Mouse (Mus musculus): ENCODE data around the gene Pxk.

The Pxk gene

GRCm38 (mm10) chr14:8192727-8193126 lies 94.7 kb downstream of the Pxk start:
- no peak for DNase-seq (ENCODE audit: low spot score in 2 of 2)

DNA sequence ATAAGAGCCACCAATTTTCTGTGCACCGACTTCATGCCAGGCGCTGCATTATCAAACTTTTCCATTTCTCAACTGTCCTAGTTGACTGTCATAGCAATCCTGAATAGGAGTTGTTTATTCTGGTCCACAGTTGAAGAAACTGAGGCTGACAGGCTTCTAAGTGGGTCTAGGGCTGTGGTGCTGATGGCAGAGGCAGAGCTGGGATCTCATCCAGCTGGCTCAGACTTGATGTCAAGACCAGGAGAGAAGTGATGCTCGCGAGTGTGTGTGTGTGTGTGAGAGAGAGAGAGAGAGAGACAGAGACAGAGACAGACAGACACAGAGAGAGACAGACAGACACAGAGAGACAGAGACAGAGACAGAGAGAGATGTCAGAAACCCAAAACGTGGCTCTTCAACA lies 102.8 kb downstream of the Pxk start:
- DNase-seq (ENCODE audit: low spot score in 2 of 2): no peak

GRCm38 (mm10) chr14:8201715-8202114 lies 103.7 kb downstream of the Pxk start:
- DNase-seq (ENCODE audit: low spot score in 2 of 2): no peak

DNA sequence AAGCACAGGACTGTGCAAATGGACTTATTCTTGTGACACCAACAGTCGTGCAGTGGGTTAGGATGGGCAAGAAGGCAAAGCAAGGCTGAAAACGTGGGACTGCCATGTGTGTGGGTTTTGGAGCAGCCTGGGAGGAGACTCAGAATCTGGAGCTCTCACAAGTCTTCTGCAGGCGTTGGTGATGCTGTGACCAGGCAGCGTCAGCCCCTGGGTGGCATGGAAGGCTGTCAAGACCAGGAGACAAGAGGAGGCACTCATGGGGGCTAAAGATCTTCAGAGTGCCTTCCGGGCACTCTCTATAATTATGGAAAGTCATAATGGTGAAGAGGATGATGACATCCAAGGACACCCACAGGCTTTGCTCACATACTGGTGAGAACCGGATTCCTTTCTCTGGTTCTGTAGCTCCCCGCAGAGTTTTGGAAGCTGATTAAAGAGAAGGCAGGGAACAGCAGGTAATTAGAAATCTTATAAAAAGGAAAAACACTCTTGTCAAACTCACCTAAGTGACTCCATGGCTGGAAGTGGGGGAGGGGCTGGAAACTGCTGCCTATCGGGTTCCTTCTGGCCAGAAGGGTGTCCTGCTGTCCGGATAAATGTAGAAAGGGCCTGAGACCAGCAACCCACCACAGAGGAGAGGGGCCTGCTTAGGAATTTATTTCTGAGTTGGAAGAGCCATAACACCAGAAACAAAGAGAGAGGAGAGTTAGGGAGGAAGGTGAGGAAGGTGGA lies 108.3 kb downstream of the Pxk start:
- DNase-seq (ENCODE audit: low spot score in 2 of 2): no peak

GRCm38 (mm10) chr14:8207105-8207504 lies 109.1 kb downstream of the Pxk start:
- DNase-seq (ENCODE audit: low spot score in 2 of 2): no peak

DNA sequence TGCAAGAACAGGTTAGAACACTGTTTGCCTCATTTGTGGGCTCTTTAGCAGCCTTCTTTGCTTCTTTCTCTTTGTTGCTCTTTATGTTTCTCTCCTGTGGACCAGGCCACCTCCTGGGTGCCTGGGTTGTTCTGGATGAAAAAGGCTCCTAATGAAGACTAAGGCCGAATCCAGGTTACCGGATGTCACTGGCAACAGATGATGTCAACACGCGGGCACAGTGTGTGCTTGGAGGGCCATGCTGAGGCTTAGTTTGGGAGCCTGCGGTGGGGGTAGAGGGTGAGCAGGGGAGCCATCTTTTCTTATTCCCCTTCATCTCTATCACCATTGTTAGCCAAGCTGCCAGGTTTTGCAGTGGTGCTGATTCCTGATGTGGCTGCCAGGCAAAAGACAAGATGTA lies 109.5 kb downstream of the Pxk start:
- DNase-seq (ENCODE audit: low spot score in 2 of 2): no peak

DNA sequence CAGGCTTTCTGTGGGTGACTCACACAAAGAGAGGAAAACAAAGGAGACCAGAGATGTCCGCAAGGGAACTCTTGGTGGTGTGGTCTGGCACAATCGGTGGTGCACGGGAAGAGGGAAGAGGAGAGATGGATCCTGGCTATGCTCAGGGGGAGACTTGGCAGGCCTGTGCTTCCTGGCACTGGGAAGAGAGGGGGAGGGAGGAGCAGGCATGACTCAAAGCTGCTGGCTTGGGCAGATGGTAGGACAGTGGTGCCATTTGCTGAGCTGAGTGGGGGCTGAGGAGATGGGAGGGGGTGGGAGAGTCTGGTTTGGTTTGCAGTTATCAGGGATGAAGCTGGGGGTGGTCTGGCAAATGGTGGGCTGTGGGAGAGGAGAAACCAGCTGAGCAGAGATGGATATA lies 110.9 kb downstream of the Pxk start:
- no peak for DNase-seq (ENCODE audit: low spot score in 2 of 2)

- no peak for DNase-seq (ENCODE audit: low spot score in 2 of 2)
These were observed 111.9 kb downstream of the Pxk start for GRCm38 (mm10) chr14:8209896-8210295.

- DNase-seq (ENCODE audit: low spot score in 2 of 2): no peak
These were observed 115.0 kb downstream of the Pxk start for GRCm38 (mm10) chr14:8212996-8213395.

- DNase-seq (ENCODE audit: low spot score in 2 of 2): peak; percentile 95 to 99
These were observed 115.8 kb downstream of the Pxk start, which contains the start of gene Kctd6 for GRCm38 (mm10) chr14:8213803-8214224. Kctd6 (plus strand) TSS chr14:8214140.
